Mouse (Mus musculus): ENCODE measurements around the gene Chn2.

Chn2 gene

DNA sequence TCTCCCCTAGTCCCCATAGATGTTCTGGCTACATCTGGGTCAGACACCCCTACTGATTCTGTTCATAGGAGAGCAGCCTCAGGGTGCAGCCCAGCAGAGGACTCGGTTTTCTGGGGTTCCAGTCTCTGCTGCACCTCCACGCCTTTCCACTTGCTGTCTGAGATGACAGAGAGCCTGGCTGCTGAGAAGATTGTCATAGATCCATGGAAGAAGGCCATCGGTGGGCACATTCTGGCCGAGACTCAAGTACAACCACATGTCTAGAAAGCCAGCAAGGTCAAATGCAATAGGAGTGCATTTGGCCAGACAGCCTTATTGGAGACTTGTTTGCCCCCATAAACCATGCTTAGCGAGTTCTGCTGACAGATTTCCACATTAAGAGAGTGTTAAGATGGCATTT lies 81.5 kb downstream of the Chn2 start:
- DNase-seq = no peak

DNA sequence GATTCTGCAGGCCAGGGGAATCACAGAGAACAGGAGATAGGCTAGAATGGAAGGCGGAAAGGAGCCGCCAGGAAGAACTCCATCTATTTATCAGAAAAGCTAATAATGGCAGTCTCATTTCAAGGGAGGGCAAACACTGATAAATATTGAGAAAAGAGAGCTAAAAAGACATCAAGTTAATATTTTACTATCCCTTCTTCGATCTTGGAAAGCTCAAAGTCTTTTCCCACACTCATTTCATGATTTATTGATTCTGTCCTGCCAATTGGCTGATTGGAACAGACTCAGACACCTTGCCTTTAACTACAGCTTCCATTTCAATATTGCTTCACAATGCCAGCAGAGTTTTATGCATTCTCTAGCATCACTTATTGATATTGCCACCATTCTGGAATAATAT lies 85.2 kb downstream of the Chn2 start:
- DNase-seq = no peak

DNA sequence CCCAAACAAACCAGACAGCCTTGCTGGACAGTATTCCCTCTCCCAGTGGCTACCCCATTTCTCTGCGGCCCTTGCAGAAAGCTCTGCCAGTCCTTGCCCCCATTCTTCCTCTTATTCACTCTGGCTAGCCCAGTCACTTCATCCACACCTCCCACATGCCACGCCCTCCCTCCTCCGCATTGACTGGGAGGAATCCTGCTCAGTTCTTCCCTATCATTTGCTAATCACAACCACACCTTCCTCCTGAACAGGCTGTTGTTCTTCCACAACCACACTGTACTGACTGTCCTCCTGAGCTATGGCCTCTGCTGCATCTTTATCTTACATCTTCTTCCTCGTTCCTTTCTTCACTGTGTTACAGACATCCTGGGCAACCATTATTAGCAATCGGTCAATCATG lies 86.2 kb downstream of the Chn2 start:
- DNase-seq = no peak

DNA sequence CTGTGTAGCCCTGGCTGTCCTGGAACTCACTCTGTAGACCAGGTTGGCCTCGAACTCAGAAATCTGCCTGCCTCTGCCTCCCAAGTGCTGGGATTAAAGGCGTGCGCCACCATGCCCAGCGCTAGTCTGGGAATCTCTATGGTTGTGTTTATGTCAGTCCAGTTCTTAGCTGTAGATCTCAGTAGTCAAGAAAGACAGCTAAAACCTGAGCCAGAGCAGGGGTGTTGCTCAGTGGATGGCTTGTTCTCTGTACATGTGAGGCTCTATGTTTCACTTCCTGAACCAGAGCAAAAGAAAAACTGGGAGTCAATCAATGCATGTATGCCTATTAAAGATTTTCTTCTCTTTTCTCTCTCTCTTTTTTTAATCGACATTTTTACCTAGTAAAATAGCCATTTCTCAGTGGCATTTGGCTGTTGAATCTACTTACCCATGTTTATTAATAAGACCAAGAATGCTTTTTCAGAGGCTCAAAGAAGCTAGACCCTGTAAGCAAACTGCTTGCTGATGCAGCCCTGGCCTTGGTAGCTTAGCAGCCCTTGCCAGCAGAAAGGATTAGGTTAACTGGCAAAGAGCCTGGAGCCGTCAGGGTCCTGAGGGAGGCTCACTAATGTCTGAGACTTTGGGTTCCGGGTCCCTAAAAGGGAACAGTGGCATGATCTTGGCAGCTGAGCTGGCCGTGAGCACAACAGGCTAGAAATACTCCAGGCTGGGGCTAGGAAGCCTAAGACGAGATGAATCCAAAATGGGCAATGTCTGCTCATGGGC lies 87.1 kb downstream of the Chn2 start:
- no peak for DNase-seq

DNA sequence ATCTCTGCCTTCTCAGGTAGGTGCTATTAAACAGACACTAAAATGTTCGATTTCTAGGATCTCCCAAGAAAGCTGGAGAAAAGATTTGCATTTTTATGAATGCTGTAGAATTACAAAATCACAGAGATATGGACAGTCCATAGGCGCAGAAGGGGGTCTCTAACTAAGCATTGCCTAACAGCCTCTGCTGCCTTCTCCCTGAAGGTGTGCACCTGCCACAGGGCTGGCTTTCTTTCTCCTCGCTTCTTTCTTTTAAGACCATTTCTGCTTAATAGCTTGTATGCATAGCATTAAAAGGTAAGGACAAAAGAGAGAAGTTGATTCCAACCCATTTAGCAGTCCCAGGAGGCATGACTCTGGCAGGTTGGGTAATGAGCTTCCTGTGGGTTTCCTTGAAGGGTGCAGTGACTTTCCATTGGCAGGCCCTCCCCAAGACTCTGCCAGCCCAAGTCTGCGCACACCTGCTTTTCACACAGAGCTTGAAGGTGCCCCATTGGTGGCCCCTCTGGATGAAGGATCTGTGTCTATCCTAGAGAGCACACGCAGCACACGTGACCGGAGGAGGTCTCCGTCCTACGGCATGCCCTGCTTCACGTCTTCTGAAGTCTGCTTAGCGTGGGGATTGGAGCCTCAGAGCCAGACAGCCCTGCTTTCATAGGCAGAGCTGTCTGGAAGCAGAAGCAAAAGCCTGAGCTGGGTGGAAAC lies 87.8 kb downstream of the Chn2 start:
- DNase-seq = peak; percentile 47

DNA sequence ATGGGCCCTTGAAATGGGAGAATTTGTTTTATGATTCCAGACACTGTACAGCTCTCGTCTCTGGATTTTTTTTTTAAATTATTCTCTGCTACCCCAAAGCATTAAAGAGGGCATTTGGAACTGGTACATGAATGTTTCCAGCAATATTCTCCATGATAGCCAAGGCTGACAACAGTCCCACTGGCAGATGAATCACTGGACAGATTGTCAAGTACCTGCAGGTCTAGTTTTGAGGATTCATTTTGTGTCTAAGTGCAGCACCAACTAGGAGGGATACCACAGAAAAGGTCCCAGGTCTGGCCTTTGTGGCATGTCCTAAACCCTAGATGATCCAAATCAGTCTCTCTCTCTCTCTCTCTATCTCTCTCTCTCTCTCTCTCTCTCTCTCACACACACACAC lies 89.3 kb downstream of the Chn2 start:
- no peak for DNase-seq

DNA sequence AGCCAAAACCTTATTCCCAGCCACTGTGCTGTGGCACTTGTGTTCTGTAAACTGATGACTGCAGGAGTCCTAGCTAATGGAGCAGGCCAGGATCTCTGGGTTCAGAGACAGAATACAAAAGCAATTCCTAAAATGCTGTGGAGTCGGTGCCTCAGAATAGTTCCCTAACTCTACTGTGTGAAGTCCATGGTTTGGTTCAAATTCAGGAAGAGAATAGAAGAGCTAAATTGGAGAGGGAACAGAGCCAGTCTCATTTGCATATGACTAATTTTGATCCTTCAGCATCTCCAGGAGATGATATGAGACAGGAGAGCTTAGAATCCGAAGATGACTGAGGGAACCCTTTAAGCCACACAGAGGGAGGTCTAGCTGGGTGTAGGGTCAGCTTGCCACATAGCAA lies 90.2 kb downstream of the Chn2 start:
- DNase-seq = no peak

DNA sequence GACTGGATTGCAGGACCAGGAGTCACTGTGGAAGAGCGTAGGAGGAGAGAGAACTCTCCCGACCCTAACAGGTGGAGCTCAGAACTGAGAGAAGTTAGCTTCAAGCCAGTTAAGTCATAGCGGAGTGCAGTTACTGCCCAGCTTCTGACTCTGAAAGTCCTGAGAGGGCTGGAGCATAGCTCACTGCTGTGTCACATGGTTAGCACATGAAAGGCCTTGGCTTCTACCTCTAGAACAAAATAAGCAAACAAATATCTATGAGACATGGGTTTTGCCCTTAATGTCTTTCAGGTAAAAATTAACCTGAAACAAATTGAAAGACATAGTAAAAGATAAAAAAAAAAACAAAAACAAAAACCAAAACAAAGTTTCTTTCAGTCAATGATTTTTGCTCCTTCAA lies 91.5 kb downstream of the Chn2 start:
- no peak for DNase-seq

DNA sequence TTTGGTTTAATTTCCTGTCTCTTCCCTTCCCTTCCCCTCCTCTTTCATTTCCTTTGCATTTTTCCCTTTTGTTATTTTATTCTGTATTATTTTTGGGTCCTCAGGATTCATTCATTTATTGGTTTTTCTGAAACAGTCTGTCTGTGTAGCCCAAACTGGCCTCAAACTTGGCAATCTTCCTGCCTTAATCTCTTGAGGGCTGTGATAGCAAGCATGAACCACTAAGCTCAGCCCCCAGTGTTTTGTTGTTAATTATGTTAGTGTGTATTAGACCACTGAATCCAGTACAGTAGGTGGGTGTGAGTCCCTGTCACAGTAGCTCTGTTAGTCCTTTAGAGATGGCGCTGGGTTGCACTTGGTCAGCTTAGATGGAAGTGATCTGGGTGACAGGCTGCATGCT lies 93.2 kb downstream of the Chn2 start:
- DNase-seq = no peak

DNA sequence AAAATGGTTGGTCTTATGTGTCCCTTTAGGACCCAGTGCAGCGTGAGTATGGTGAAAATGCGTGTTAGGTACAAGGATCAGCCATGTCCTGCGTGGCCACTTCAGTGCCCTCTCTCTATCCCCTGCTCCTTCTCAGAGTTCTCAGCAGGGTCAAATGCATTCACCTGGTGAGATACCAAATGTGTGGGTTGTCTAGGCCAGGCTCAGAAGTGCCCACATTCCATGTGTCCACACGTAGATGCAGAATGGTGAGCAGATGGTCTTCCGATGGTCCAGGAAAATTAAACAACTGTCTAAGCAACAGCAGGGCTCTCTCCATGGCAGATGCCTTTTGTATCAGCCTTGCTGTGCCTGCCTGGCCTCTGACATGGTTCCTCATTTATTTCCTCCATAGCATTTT lies 93.9 kb downstream of the Chn2 start:
- no peak for DNase-seq

DNA sequence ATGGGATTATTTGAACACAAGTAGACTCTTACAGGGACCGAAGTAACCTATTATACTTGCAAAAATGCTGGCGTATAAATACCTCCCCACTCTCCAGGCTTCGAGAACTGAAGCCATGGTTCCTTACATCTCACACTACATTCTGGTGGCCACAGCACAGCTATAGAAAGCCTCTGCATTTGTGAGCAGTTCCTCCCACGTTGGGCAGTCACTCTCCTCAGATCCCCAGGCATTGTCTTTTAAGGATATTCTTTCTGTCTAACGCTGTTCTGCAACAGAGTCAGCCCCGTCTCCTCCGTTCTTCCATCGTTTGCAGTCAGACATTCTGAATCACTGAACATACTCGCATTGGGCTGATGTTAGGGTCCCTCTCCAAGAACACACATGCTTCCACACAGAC lies 98.8 kb downstream of the Chn2 start:
- no peak for DNase-seq

DNA sequence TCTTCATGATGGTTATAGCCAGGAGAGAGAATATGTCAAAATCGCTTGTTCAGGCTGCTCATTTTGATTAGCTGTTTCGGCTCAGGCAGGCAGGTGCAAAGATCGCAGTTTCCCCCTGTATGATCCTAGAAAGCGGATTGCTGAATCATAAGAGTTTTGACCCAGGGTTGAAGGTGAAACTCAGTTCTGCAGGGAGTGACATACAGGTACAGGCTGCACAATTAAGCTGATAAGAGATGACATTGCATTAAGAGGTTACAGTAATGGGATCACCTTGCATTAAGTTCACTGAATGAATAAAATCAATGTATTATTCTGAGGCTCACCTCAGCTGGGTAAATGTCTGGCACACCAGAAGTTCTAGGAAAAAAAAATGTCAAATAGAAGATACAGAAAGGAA lies 101.1 kb downstream of the Chn2 start:
- DNase-seq = no peak

DNA sequence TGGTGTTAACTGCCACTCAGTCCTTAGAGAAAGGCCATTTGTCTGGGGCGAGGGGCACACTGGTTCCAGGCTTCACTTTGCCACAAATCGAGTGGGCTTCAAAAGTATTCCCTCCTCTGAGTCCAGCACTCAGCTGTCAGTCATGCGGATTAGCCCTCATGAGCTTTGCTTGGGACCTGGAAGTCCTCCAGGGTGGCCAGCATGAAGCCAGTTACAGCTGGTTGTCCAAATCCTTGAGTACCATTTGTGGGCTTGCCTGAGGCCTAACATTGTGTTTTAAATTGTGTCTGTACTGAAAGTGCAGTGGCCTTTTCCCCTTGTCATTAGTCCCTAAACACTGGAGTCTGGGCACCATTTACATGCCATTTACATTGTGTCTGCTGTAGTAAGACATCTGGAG lies 101.8 kb downstream of the Chn2 start:
- DNase-seq = no peak

DNA sequence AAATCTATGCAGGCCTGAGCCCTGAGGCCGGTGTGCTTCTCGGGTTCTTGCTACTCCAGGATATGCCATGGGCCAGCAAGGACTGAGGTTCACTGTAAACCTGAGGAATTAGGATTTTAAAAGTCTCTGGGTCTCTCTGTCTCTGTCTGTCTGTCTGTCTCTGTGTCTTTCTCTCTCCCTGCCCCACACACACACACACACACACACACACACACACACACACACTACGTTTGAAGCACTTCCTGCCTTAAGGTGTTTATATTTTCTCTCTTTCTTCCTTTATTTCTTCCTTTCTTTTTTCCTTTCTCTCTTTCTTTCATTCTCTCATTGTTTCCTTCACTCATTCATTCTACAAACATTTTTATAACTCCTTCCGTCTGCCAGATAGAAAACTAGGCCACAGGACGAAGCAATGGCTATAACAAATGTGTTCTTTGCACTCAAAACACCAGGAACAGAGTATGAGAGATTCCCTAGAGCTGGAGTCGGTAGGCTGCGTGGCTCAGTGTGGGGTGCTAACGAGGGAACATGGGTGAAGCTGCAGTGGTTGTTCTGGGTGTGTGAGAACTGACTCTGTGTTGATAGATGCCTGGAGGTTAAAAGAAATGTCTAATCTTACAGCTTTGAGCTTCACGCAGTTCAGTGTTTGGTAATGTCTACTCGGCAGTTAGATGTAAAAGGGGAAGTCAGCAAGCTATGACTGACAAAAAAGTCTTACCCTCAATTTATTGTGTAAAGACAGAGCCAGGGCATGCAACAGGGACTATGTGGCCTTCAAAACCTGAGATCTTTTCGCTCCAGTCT lies 103.7 kb downstream of the Chn2 start:
- peak; percentile 28 for DNase-seq

DNA sequence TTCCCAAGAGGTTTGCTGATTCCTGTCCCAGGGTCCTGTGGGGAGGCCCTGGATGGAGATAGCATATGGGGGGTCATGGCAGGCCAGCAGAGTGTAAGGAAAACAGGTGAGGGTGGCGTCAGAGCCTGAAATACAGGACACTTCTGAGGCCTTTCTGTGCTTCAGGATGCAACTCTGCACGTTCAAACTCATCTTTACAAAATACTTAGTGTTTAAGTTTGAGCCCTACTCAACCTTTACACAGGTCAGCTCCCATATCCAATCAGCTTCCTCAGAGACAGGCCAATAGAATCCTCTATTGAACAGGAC lies 104.3 kb downstream of the Chn2 start:
- no peak for DNase-seq

DNA sequence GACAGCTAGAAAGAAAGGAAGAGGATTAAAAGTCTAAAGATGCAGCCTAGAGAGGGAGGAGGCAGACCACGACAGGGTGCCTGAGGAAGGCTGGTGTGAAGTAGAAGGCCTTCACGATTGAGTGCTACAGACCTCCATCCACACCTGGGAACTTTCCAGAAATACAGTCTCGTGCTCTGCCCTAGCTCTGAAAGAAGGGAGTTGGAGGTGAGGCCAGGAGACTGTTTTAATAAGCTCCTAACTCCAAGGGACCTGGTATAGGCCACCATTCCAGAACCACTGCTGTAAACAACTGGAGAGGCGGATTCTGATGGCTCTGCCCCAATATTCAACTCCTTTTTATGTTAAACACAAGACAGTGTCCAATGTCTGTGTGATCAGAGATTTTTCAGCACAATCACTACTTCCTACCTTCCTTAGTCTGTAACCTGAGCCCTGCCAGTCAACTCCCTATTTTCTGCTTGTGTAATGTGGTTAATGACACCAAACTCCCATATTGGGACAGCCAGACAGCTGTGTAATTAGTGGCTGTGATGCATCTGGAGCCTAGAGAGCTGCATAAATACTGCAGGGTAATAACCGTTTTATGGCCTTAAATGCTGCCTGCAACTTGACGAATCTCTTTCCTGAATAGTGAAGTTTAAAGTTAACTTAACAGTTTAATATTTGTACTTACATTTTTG lies 109.6 kb downstream of the Chn2 start:
- DNase-seq = no peak

DNA sequence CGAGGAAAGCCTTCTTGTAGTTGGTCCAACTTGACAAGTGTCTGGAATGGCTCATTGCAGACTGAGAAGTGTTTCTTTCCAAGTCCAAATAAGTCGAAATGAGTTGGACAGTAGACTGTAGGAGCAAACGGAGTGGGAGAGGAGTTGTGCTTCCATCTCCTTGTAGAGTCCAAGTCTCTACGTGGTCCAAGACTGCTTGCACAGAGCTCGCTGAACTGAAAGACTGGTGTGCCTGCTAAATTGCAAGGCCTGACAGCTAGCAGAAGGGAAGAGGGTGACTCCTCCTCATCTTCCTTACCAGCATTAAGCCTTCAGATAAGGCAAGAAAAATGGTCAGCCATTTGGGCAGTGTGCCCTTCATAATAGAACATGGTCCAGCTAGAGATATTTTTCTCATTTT lies 111.5 kb downstream of the Chn2 start:
- DNase-seq = no peak

DNA sequence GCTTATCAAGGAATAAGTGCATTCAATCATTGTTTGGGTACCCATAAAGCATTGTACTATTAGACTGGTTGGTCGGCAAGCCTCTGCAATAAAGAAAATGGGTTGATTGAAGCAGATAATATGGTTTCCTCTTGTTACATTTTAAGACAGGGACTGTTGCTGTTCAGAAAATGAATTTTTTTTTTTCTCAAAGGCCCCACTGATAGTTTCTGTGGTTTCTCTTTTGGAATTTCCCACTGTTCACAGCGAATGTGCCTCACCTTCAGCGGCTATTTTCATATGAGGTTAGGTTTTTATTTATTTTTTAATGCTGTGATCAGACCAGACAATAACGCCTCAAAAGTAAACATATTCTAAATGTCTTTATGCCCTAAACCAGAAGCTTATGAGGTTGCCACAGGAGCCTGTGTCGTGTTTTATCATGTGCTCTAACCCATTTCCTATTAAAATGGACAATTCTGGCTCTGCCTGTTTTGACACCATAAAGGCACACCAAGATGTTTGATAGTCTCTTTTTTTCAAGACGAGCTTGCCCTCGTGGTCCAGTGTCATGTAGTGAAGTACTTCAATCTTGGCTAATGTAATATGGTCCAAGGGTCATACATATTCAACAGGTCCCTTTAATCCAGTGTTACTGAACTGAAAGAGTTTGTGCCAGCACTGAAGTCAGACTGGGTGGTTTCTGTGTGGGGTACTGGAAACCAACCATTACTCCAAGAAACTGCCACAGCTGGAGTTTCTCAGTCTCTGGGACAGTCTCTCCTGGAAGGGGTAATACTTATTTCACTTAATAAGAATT lies 112.3 kb downstream of the Chn2 start:
- no peak for DNase-seq

DNA sequence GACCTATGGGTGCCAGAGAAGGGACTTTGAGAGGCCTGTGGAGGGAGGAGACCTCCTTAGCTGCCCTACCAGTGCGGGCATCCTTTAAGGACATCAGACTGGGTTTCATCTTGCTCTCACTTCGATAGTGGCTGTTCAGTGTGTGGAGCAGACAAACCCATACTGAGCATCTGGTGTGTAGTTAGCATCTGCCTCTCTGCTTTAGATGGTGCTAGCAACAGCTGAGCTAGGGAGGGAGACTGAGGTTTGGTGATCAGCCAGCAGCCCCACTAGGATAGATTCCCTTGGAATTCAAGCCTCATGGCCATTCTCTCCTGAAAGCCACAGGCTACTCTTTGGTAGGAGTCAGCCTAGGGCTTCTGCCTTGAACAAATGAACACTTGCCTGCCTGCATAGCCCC lies 117.7 kb downstream of the Chn2 start:
- DNase-seq = no peak

DNA sequence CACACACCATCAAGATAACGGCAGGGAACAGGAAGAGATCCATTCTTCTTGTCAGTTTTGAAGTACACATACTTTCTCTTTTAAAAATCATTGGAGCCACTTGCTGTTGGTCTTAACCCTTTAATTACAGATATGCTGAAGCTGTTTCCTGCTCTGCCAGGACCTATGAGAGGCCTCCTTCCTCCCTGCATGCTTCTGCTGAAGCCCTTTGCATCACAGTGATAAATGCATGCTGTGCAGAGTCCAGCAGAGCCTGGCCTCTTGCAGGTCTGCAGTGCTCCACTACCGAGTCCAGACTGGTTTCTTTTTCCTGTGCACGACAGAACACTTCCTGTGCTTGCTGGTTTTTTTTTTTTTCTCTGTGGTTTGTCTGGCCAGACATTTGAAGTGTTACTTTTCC lies 119.0 kb downstream of the Chn2 start:
- DNase-seq = peak; percentile 13

DNA sequence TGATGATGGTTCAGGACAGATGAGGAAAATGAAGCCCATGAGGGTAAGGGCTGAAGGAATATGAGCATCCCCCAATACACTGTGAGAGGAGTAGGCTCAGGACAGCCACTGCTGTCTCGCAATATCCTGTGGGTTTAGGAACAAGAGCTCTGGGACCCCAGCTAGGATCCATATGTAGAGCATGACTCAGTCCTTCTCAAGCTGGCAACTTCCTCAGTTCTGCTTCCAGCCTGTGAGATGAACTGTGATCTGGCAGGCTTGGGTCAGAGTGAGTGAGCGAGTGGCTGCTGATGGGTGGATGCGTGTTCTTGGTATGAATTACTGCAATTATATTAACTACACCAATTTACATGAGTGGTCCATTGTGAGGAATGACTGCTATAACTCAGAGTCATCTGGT lies 121.3 kb downstream of the Chn2 start:
- DNase-seq = no peak

DNA sequence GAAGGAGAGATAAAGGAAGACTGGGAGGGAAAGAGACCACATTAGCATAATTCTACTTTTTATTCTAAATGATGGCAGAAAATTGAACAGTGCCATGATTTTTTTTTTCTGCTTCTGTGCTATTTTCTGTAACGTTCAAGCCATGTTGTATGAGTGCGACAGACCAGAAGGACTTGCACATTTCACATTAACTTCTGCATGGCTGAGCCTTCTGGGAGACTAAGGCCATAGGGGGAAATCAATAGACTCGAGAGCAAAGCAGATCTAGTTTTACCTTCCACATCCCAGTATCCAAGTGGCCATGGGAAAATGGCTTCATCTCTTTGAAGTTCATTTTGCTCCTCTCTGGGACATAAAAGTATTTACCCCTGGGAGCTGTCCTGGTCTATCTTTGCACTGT lies 121.9 kb downstream of the Chn2 start:
- no peak for DNase-seq

DNA sequence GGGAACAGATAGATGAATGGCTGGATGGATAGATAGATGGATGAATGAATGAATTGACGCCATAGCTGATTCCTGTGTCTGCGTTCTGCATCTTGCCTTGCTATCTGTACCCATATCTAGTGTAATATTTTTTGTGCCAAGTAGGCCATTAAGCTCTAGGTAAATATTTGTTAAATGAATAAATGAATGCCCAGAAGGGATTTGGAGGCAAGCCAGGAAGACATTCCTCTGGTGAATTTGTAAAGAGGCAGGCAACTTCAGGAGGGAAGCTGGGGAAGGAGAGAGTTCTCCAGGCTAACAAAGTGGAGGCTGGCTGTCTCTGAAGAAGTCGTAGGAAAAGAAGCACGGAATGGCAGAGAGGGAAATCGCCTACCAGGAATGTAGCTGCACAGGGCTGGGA lies 123.0 kb downstream of the Chn2 start:
- DNase-seq = no peak

Data from thymus, postnatal 25 days (tissue).